Mouse (Mus musculus) layer of hippocampus, postnatal 25 days (tissue): ENCODE results near the gene Cyp17a1. TPM values are rescaled to one million over a fixed set of nuclear protein-coding genes. Genes with fewer than 3 reads are reported as not detected.

ENCODE experiments used
- DNase-seq, 2 experiments: peaks; one replicate each; pipeline ENCODE4 v3.0.0; 2022; ENCODE audit warnings: mixed read lengths in 2 of 2, low spot score in 1 of 2; ENCODE audit errors: extremely low spot score in 1 of 2
- total RNA-seq, 2 experiments: library from RNA; stranded (reverse); gene quantifications; 2 replicates each; pipeline ENCODE4 v1.2.3; 2021

Gene Cyp17a1
- total RNA-seq, 2 experiments from 2014 or later = not detected

GRCm38 (mm10) chr19:46644343-46644792 lies 28.6 kb downstream of the Cyp17a1 start:
- DNase-seq = no peak

GRCm38 (mm10) chr19:46643236-46643635 lies 29.7 kb downstream of the Cyp17a1 start:
- no peak for DNase-seq

GRCm38 (mm10) chr19:46642136-46642753 lies 30.7 kb downstream of the Cyp17a1 start:
- DNase-seq = no peak

- DNase-seq = no peak
Measured at GRCm38 (mm10) chr19:46641420-46642085, 31.4 kb downstream of the Cyp17a1 start.

GRCm38 (mm10) chr19:46640780-46641179 lies 32.2 kb downstream of the Cyp17a1 start:
- no peak for DNase-seq

- DNase-seq = no peak
Measured at GRCm38 (mm10) chr19:46639496-46639895, 33.5 kb downstream of the Cyp17a1 start.

GRCm38 (mm10) chr19:46639053-46639452 lies 33.9 kb downstream of the Cyp17a1 start:
- no peak for DNase-seq

- DNase-seq = no peak
Measured at GRCm38 (mm10) chr19:46637598-46637997, 35.4 kb downstream of the Cyp17a1 start.

- DNase-seq = no peak
Measured at GRCm38 (mm10) chr19:46635766-46636165, 37.2 kb downstream of the Cyp17a1 start.

GRCm38 (mm10) chr19:46631637-46632036 lies 41.3 kb downstream of the Cyp17a1 start:
- DNase-seq = no peak

GRCm38 (mm10) chr19:46629807-46630206 lies 43.2 kb downstream of the Cyp17a1 start:
- DNase-seq = no peak

GRCm38 (mm10) chr19:46628403-46628802 lies 44.6 kb downstream of the Cyp17a1 start:
- DNase-seq = no peak

- DNase-seq = no peak
Measured at GRCm38 (mm10) chr19:46625519-46625918, 47.5 kb downstream of the Cyp17a1 start.

GRCm38 (mm10) chr19:46625015-46625414 lies 48.0 kb downstream of the Cyp17a1 start:
- DNase-seq = no peak

GRCm38 (mm10) chr19:46623790-46624772 lies 48.9 kb downstream of the Cyp17a1 start:
- no peak for DNase-seq

- no peak for DNase-seq
Measured at GRCm38 (mm10) chr19:46623194-46623667, 49.7 kb downstream of the Cyp17a1 start.

GRCm38 (mm10) chr19:46622659-46623193 lies 50.2 kb downstream of the Cyp17a1 start:
- no peak for DNase-seq

GRCm38 (mm10) chr19:46621236-46622183 lies 51.5 kb downstream of the Cyp17a1 start:
- DNase-seq = no peak

GRCm38 (mm10) chr19:46620016-46620808 lies 52.8 kb downstream of the Cyp17a1 start:
- no peak for DNase-seq
